ENCODE assay signal across 11 mouse cellular contexts in genomic region chr1:75443247-75444024, GRCm38 (mm10). TPM values are rescaled to one million over a fixed set of nuclear protein-coding genes. Genes with fewer than 3 reads are reported as not detected.
DNase-seq lines count a peak whose midpoint lies in the region; ATAC-seq and TF ChIP-seq lines count a peak whose summit lies in the region.
"Had no signal": no experiment of that assay in that cellular context is flagged by ENCODE, and none has a peak within 500 bp of the region (broad histone marks: within the 10 kb centered on the region; RNA-seq: fewer than 3 reads in every experiment).

No protein-coding gene starts in this region.

- TF ChIP-seq POLR2A in cerebellum, adult 2 months (IDR thresholded peaks at IDR 0.05; ENCODE audit: borderline replicate concordance, insufficient read depth, low read length) = no peak

- ATAC-seq in forebrain, embryonic 15.5 days (replicated peaks) = peak; percentile 47
- ATAC-seq in midbrain, embryonic 13.5 days = peak; percentile 10; the same call in 1 of the 2 replicates

- intact Hi-C loops in left cerebral cortex, adult 2 months (cut with DNase I) = loop anchor here (2.0 kb wide), 1 partner anchor 15 kb away; no protein-coding TSS in a partner anchor

- no peak overlapping the region for H3K9ac ChIP-seq in forebrain, embryonic 15.5 days (replicated peaks)
- H3K9ac ChIP-seq in midbrain, embryonic 13.5 days (replicated peaks) = peak overlapping the region; percentile 51; the same call in 1 of the 2 replicates

- peak overlapping the region; percentile 98 for H3K27ac ChIP-seq in cerebellum, adult 2 months (ENCODE audit: insufficient read depth, low read length)
- H3K27ac ChIP-seq in forebrain, embryonic 15.5 days (replicated peaks) = peak overlapping the region; percentile 75
- peak overlapping the region; percentile 94 for H3K27ac ChIP-seq in midbrain, embryonic 13.5 days
- no peak overlapping the region for H3K27ac ChIP-seq in left cerebral cortex, adult 2 months
- H3K27ac ChIP-seq: gastrocnemius, adult 2 months had no signal

- no peaks in the 10 kb centered on the region for H3K27me3 ChIP-seq in cerebellum, adult 2 months (ENCODE audit: control insufficient read depth, insufficient read depth, low read length)
- peaks cover 9% of the 10 kb centered on the region; the same call in 1 of the 2 replicates for H3K27me3 ChIP-seq in forebrain, embryonic 15.5 days
- no peaks in the 10 kb centered on the region; the same call in 1 of the 2 replicates for H3K27me3 ChIP-seq in midbrain, embryonic 13.5 days

- no peak for TF ChIP-seq CTCF in cerebellum, adult 2 months (IDR thresholded peaks at IDR 0.05; ENCODE audit: borderline replicate concordance, insufficient read depth, low read depth, low read length)
- no peak for TF ChIP-seq CTCF in left cerebral cortex, adult 2 months (IDR thresholded peaks at IDR 0.05)

- H3K36me3 ChIP-seq in forebrain, embryonic 15.5 days = no peaks in the 10 kb centered on the region
- peaks cover 8% of the 10 kb centered on the region; the same call in 1 of the 2 replicates for H3K36me3 ChIP-seq in midbrain, embryonic 13.5 days

- DNase-seq in embryo, embryonic 10 days (ENCODE audit: low spot score) = peak; percentile 44
- DNase-seq in embryo, embryonic 11 days = no peak
- DNase-seq in cerebellum, adult 2 months = peak; percentile 78 to 80
- no peak for DNase-seq in frontal cortex, postnatal 14 days (ENCODE audit: low spot score in 2 of 2)
- no peak for DNase-seq in left cerebral cortex, adult 9 months (ENCODE audit: low spot score in 2 of 2)
- DNase-seq in left cerebral cortex, adult 2 months (ENCODE audit: extremely low spot score in 1 of 2, low spot score in 2 of 2) = no peak
- DNase-seq: gastrocnemius, adult 2 months; lung, adult 18-20 months had no signal

- no peaks in the 10 kb centered on the region for H3K9me3 ChIP-seq in forebrain, embryonic 15.5 days
- H3K9me3 ChIP-seq in midbrain, embryonic 13.5 days = no peaks in the 10 kb centered on the region

- H3K4me3 ChIP-seq in cerebellum, adult 2 months (replicated peaks; ENCODE audit: insufficient read depth, low read depth, low read length) = no peak overlapping the region
- H3K4me3 ChIP-seq in forebrain, embryonic 15.5 days = no peak overlapping the region
- no peak overlapping the region for H3K4me3 ChIP-seq in midbrain, embryonic 13.5 days (replicated peaks)
- H3K4me3 ChIP-seq in left cerebral cortex, adult 2 months = no peak overlapping the region
- H3K4me3 ChIP-seq: gastrocnemius, adult 2 months had no signal

- 8% methylated on average over 13 of the region's 13 CpGs for WGBS in cerebellum, adult 2 months
- 17% methylated on average over 13 of the region's 13 CpGs for WGBS in forebrain, embryonic 15.5 days
- 14% methylated on average over 13 of the region's 13 CpGs for WGBS in midbrain, embryonic 13.5 days

- H3K4me2 ChIP-seq in forebrain, embryonic 15.5 days (replicated peaks) = 0 out of 2 replicates have a peak overlapping the region, but pooled peaks have one; percentile 2
- H3K4me2 ChIP-seq in midbrain, embryonic 13.5 days (replicated peaks) = peak overlapping the region; percentile 73

- peaks cover 74% of the 10 kb centered on the region for H3K4me1 ChIP-seq in cerebellum, adult 2 months (ENCODE audit: control insufficient read depth, insufficient read depth, low read length)
- H3K4me1 ChIP-seq in forebrain, embryonic 15.5 days = peaks cover 64% of the 10 kb centered on the region
- peaks cover 89% of the 10 kb centered on the region for H3K4me1 ChIP-seq in midbrain, embryonic 13.5 days (replicated peaks)

RNA-seq across cellular contexts. Expression of gene Asic4, which starts 6.8 kb away (rescaled TPM):
- polyA plus RNA-seq in cerebellum, adult 2 months (2012; rRNA removed) = 2.1 and 2.8 TPM in 2 replicates
- 2.8 and 4.1 TPM in 2 replicates for polyA plus RNA-seq in forebrain, embryonic 15.5 days (2015; fragmentation: Nextera tagmentation; extraction: Ambion mirVana)
- 57.3 and 81.6 TPM in 2 replicates for polyA plus RNA-seq in midbrain, embryonic 13.5 days (2015; fragmentation: Nextera tagmentation; extraction: Ambion mirVana)
- total RNA-seq in left cerebral cortex, adult 2 months (2021) = 10 to 100 TPM in 1 of 2 experiments, 1 to 10 TPM in 1; 8.7 to 13.2 TPM
- total RNA-seq: gastrocnemius, adult 2 months; heart, postnatal 25 days had no signal

RNA-seq across cellular contexts. Expression of gene Gmppa, which starts 7.7 kb away (rescaled TPM):
- polyA plus RNA-seq in cerebellum, adult 2 months (2012; rRNA removed) = 155 and 187 TPM in 2 replicates
- 62.3 and 77.8 TPM in 2 replicates for polyA plus RNA-seq in forebrain, embryonic 15.5 days (2015; fragmentation: Nextera tagmentation; extraction: Ambion mirVana)
- 78.4 and 88.8 TPM in 2 replicates for polyA plus RNA-seq in midbrain, embryonic 13.5 days (2015; fragmentation: Nextera tagmentation; extraction: Ambion mirVana)
- 10 to 100 TPM; 65.0 to 69.4 TPM for total RNA-seq in left cerebral cortex, adult 2 months (2021)

RNA-seq across cellular contexts. Expression of gene Chpf, which starts 35.7 kb away (rescaled TPM):
- 88.3 and 92.6 TPM in 2 replicates for polyA plus RNA-seq in cerebellum, adult 2 months (2012; rRNA removed)
- 28.9 and 29.2 TPM in 2 replicates for polyA plus RNA-seq in forebrain, embryonic 15.5 days (2015; fragmentation: Nextera tagmentation; extraction: Ambion mirVana)
- polyA plus RNA-seq in midbrain, embryonic 13.5 days (2015; fragmentation: Nextera tagmentation; extraction: Ambion mirVana) = 25.1 and 28.7 TPM in 2 replicates
- 10 to 100 TPM; 80.5 to 87.3 TPM for total RNA-seq in left cerebral cortex, adult 2 months (2021)

RNA-seq across cellular contexts. Expression of gene Tmem198, which starts 35.9 kb away (rescaled TPM):
- polyA plus RNA-seq in cerebellum, adult 2 months (2012; rRNA removed) = 41.3 and 46.6 TPM in 2 replicates
- polyA plus RNA-seq in forebrain, embryonic 15.5 days (2015; fragmentation: Nextera tagmentation; extraction: Ambion mirVana) = 53.4 and 55.4 TPM in 2 replicates
- polyA plus RNA-seq in midbrain, embryonic 13.5 days (2015; fragmentation: Nextera tagmentation; extraction: Ambion mirVana) = 46.1 and 47.3 TPM in 2 replicates
- 100 to 1,000 TPM; 110 to 112 TPM for total RNA-seq in left cerebral cortex, adult 2 months (2021)
- total RNA-seq: gastrocnemius, adult 2 months had no signal

Comparison
In these comparisons a context has a peak if more than half of its experiments do, and no peak if none do; other contexts are left out.
1. DNase-seq: peak in embryo, embryonic 10 days (single experiment) and cerebellum, adult 2 months (2 of 2); none in embryo, embryonic 11 days (single experiment), frontal cortex, postnatal 14 days (0 of 2), left cerebral cortex, adult 9 months (0 of 2) and left cerebral cortex, adult 2 months (0 of 2).
2. RNA of gene Asic4, which starts 6.8 kb away (polyA plus RNA-seq): 57.3 to 81.6 TPM in midbrain, embryonic 13.5 days; 2.8 to 4.1 TPM in forebrain, embryonic 15.5 days and 2.1 to 2.8 TPM in cerebellum, adult 2 months; every median in the first group is over 10 times any median in the second.